Mouse (Mus musculus) olfactory bulb, adult 2 months (tissue): Measurements from ENCODE around the gene Padi2.

Experiments used
- CTCF ChIP-seq: fragments of 200-500 bp; IDR thresholded peaks from 2 replicates; pipeline ENCODE4 v1.5.1; 2012; ENCODE audit warnings: low read depth, mild to moderate bottlenecking, low read length, moderate library complexity; ENCODE audit not compliant: insufficient read depth
- POLR2A ChIP-seq: fragments of 200-500 bp; IDR thresholded peaks from 2 replicates; pipeline ENCODE4 v1.6.1; 2012; ENCODE audit warnings: mild to moderate bottlenecking, low read depth, low read length, moderate library complexity; ENCODE audit not compliant: insufficient read depth

DNA sequence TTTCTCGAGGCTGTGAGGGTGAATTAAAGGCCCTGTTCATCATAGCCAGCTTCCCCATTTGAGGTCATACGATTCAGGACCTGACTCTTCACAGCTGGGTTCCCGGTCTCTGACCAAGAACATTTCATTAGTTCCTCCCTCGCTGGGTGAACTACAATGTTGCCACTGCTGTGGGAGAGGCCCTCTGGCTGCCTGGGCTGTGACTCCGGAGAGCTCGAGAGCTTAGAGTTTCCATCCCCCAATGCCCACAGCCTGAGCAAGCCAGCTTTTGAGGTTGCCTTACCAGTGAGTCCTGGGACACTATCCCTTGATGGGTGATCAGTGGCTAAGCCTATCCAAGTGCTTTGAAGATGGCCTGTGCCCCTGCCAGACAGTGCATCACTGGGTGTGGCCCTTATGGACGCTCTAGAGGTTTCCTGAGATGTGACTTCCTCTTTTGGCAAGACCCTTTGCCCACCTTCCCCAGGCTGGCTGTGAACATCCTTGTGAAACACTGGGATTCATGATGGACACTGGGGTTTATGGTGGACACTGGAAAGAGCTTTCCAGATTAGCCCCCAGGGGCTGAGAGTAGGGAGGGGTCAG, 82.7 kb downstream of the Padi2 start:
- TF ChIP-seq POLR2A (no peak), CTCF (no peak)
